Mouse (Mus musculus): ENCODE data around the gene 1110051M20Rik. TPM values are rescaled to one million over a fixed set of nuclear protein-coding genes. Genes with fewer than 3 reads are reported as not detected.

Gene 1110051M20Rik
- polyA plus RNA-seq, 1 experiment: 45.5 TPM

DNA sequence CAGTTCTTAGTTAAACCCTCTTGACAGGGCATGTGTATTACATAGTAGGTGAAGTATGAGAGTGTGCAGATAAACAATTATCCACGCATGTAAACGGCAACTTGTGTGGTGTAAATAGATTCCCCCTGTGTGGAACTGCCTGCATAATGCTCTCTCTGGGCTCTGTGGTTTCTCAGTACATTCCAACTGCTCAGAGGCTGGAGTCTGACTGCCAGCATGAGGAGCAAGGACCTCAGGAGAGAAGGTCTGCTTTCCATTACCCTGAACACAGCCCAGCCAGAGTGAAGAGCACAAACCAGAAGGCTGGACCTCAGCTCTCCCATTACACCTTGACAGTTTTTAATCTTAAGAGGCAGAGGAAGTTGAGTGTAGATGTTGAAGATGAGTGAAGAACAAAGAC, 33.0 kb downstream of the 1110051M20Rik start:
- Histone ChIP-seq H3K36me3 (ENCODE audit: control insufficient read depth, insufficient read depth) (no peaks in the 10 kb centered on the region), H3K79me2 (ENCODE audit: control insufficient read depth, insufficient read depth) (no peaks in the 10 kb centered on the region), H3K4me3 (no peak overlapping the region), H3K27me3 (ENCODE audit: control insufficient read depth, insufficient read depth, insufficient read length) (no peaks in the 10 kb centered on the region), H3ac (ENCODE audit: control insufficient read depth, insufficient read length) (no peak overlapping the region), H3K4me2 (ENCODE audit: low read depth) (no peak overlapping the region)
- TF ChIP-seq MYOD1 (IDR thresholded peaks at IDR 0.05; ENCODE audit: control insufficient read depth in 1 of 3, insufficient read length in 2 of 3, low read depth in 2 of 3) (no peak), E2F4 (IDR thresholded peaks at IDR 0.05; ENCODE audit: insufficient read depth) (no peak), SRF (IDR thresholded peaks at IDR 0.05; ENCODE audit: control insufficient read depth, insufficient read length, low read depth) (no peak), CEBPB (IDR thresholded peaks at IDR 0.05; ENCODE audit: insufficient read depth, poor library complexity, severe bottlenecking) (no peak), USF1 (IDR thresholded peaks at IDR 0.05; ENCODE audit: low read depth) (no peak), TCF3 (IDR thresholded peaks at IDR 0.05; ENCODE audit: insufficient read length, low read depth) (no peak), POLR2AphosphoS2 (IDR thresholded peaks at IDR 0.05; ENCODE audit: insufficient read length, low read depth) (no peak), MYOG (IDR thresholded peaks at IDR 0.05; ENCODE audit: control insufficient read depth in 1 of 3, insufficient read depth in 1 of 3, insufficient read length in 2 of 3, low read depth in 2 of 3) (no peak), MAX (IDR thresholded peaks at IDR 0.05; ENCODE audit: low read depth) (no peak), REST (IDR thresholded peaks at IDR 0.05; ENCODE audit: insufficient read depth, insufficient read length) (no peak), POLR2A (IDR thresholded peaks at IDR 0.05; ENCODE audit: insufficient read length, low read depth) (no peak), TCF12 (IDR thresholded peaks at IDR 0.05; ENCODE audit: insufficient read depth, poor library complexity, severe bottlenecking) (no peak)

DNA sequence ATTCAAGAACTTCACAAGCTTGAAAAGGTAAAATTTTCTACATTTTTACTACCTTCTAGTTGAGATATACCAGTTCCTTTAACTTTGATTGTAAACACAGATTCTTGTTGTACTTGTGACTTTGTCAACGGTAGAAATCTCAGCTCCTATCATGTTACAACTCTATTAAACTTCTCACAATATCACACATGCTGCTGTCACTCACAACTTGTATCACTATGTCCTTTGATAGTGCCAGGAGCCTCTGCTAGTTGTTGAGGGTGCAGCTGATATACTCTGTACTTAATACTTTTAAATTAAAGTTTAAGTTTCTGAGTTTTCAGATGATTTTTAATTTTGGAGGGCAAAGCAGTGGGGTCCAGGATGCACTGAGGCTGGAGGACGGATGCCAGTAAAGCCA, 36.5 kb downstream of the 1110051M20Rik start:
- H3K4me3 ChIP-seq: no peak overlapping the region
- H3ac ChIP-seq (ENCODE audit: control insufficient read depth, insufficient read length): no peak overlapping the region
- H3K79me2 ChIP-seq (ENCODE audit: control insufficient read depth, insufficient read depth): no peaks in the 10 kb centered on the region
- no peaks in the 10 kb centered on the region for H3K36me3 ChIP-seq (ENCODE audit: control insufficient read depth, insufficient read depth)
- no peaks in the 10 kb centered on the region for H3K27me3 ChIP-seq (ENCODE audit: control insufficient read depth, insufficient read depth, insufficient read length)
- peak overlapping the region; percentile 46 for H3K4me2 ChIP-seq (ENCODE audit: low read depth)
- TF ChIP-seq MYOD1 (IDR thresholded peaks at IDR 0.05; ENCODE audit: control insufficient read depth in 1 of 3, insufficient read length in 2 of 3, low read depth in 2 of 3): peak; percentile 87 to 90 (median 90)
- no peak for TF ChIP-seq POLR2A (IDR thresholded peaks at IDR 0.05; ENCODE audit: insufficient read length, low read depth)
- no peak for TF ChIP-seq CEBPB (IDR thresholded peaks at IDR 0.05; ENCODE audit: insufficient read depth, poor library complexity, severe bottlenecking)
- peak; percentile 58 for TF ChIP-seq TCF12 (IDR thresholded peaks at IDR 0.05; ENCODE audit: insufficient read depth, poor library complexity, severe bottlenecking)

DNA sequence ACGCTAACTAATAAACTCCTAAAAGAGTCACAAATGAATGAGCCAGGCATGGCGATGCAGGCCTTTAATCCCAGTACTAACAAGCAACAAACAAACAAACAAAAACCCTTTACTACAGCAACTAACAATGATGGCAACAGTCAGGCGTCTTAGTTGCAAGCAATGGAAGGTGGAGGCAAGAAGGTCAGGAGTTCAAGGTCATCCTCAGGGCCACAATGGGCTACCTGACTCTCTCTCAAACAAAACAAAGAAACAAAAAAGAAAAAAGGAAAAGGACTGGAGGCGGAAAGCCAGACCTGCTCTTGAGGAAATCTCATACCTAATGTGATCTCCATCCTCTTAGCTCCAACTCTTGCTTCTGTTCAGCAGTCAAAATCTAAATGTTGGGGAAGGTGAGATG, 39.4 kb downstream of the 1110051M20Rik start:
- TF ChIP-seq POLR2A (IDR thresholded peaks at IDR 0.05; ENCODE audit: insufficient read length, low read depth): no peak
- TF ChIP-seq TCF3 (IDR thresholded peaks at IDR 0.05; ENCODE audit: insufficient read length, low read depth): no peak
- no peak for TF ChIP-seq SRF (IDR thresholded peaks at IDR 0.05; ENCODE audit: control insufficient read depth, insufficient read length, low read depth)
- no peak for TF ChIP-seq MYOG (IDR thresholded peaks at IDR 0.05; ENCODE audit: control insufficient read depth in 1 of 3, insufficient read depth in 1 of 3, insufficient read length in 2 of 3, low read depth in 2 of 3)
- no peak for TF ChIP-seq E2F4 (IDR thresholded peaks at IDR 0.05; ENCODE audit: insufficient read depth)
- Histone ChIP-seq H3ac (ENCODE audit: control insufficient read depth, insufficient read length) (no peak overlapping the region), H3K4me2 (ENCODE audit: low read depth) (no peak overlapping the region), H3K79me2 (ENCODE audit: control insufficient read depth, insufficient read depth) (no peaks in the 10 kb centered on the region), H3K4me3 (no peak overlapping the region), H3K36me3 (ENCODE audit: control insufficient read depth, insufficient read depth) (no peaks in the 10 kb centered on the region), H3K27me3 (ENCODE audit: control insufficient read depth, insufficient read depth, insufficient read length) (no peaks in the 10 kb centered on the region)

DNA sequence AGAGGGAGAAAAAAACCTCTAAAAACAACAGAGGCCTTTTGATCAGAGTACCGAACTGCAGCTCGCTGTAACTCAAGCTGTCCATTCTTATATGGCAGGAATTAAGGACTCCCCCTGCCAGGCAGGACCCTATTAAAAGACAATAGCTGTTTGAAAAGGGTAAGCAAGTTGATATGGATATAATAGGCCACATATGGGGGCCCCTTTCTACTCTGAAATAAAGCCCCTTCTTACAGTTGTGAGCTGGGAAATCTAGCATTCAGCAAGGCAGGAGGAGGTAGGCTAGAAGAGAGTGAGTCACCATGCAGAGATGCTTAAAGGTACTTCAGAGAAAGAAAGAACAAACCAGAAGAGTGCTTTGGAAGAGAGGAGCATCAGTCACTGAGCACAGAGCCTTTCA, 44.8 kb downstream of the 1110051M20Rik start:
- TF ChIP-seq MYOD1 (IDR thresholded peaks at IDR 0.05; ENCODE audit: control insufficient read depth in 1 of 3, insufficient read length in 2 of 3, low read depth in 2 of 3) (peak in 2 of 3 experiments; percentile 18 to 52), E2F4 (IDR thresholded peaks at IDR 0.05; ENCODE audit: insufficient read depth) (no peak)
- Histone ChIP-seq H3K4me2 (ENCODE audit: low read depth) (no peak overlapping the region), H3K36me3 (ENCODE audit: control insufficient read depth, insufficient read depth) (no peaks in the 10 kb centered on the region), H3K4me3 (no peak overlapping the region), H3K79me2 (ENCODE audit: control insufficient read depth, insufficient read depth) (no peaks in the 10 kb centered on the region), H3ac (ENCODE audit: control insufficient read depth, insufficient read length) (no peak overlapping the region), H3K27me3 (ENCODE audit: control insufficient read depth, insufficient read depth, insufficient read length) (no peaks in the 10 kb centered on the region)

DNA sequence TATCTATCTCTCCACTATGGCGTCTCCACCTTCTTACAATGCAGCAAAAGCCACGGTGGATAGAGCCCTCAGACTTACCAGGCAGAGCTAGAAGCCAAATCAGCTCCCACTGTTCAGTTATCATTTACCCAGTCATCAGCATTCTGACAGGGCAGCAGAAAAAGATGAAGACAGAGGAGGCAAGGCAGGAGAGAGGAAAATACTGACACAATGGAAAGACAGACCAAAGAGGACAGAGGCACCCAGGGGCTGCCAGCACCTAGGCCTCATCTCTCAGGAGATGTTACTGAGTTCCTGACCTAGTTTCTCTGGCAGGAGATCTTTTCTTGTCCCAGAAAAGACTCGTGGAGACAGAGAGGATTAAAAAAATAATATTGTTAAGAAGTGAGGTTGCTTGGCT, 45.3 kb downstream of the 1110051M20Rik start:
- TF ChIP-seq SRF (IDR thresholded peaks at IDR 0.05; ENCODE audit: control insufficient read depth, insufficient read length, low read depth) (no peak), USF1 (IDR thresholded peaks at IDR 0.05; ENCODE audit: low read depth) (no peak), MAX (IDR thresholded peaks at IDR 0.05; ENCODE audit: low read depth) (no peak), MYOD1 (IDR thresholded peaks at IDR 0.05; ENCODE audit: control insufficient read depth in 1 of 3, insufficient read length in 2 of 3, low read depth in 2 of 3) (no peak), TCF12 (IDR thresholded peaks at IDR 0.05; ENCODE audit: insufficient read depth, poor library complexity, severe bottlenecking) (no peak), CEBPB (IDR thresholded peaks at IDR 0.05; ENCODE audit: insufficient read depth, poor library complexity, severe bottlenecking) (no peak), POLR2A (IDR thresholded peaks at IDR 0.05; ENCODE audit: insufficient read length, low read depth) (no peak), TCF3 (IDR thresholded peaks at IDR 0.05; ENCODE audit: insufficient read length, low read depth) (no peak), REST (IDR thresholded peaks at IDR 0.05; ENCODE audit: insufficient read depth, insufficient read length) (no peak), POLR2AphosphoS2 (IDR thresholded peaks at IDR 0.05; ENCODE audit: insufficient read length, low read depth) (no peak), E2F4 (IDR thresholded peaks at IDR 0.05; ENCODE audit: insufficient read depth) (no peak), MYOG (IDR thresholded peaks at IDR 0.05; ENCODE audit: control insufficient read depth in 1 of 3, insufficient read depth in 1 of 3, insufficient read length in 2 of 3, low read depth in 2 of 3) (no peak)
- Histone ChIP-seq H3K27me3 (ENCODE audit: control insufficient read depth, insufficient read depth, insufficient read length) (no peaks in the 10 kb centered on the region), H3K4me3 (no peak overlapping the region), H3K36me3 (ENCODE audit: control insufficient read depth, insufficient read depth) (no peaks in the 10 kb centered on the region), H3ac (ENCODE audit: control insufficient read depth, insufficient read length) (no peak overlapping the region), H3K4me2 (ENCODE audit: low read depth) (no peak overlapping the region), H3K79me2 (ENCODE audit: control insufficient read depth, insufficient read depth) (no peaks in the 10 kb centered on the region)
